Mouse (Mus musculus) erythroblast, embryonic 14.5 days (primary cell): ENCODE data around the gene Cd44.

ENCODE experiments used
- GATA1 ChIP-seq: IDR thresholded peaks from 2 replicates; pipeline ENCODE4 v1.6.1; 2012; ENCODE audit warnings: low read length, inconsistent platforms, mixed read lengths
- TAL1 ChIP-seq: IDR thresholded peaks from 3 replicates; pipeline ENCODE4 v1.6.1; 2012; ENCODE audit warnings: low read length, inconsistent platforms, mixed read lengths

- no peak for TF ChIP-seq TAL1
- TF ChIP-seq GATA1, result no peak
Observed at GRCm38 (mm10) chr2:102872436-102872835, 29.0 kb downstream of the Cd44 start.
